Mouse (Mus musculus): ENCODE measurements around the gene Zmynd8. TPM values are rescaled to one million over a fixed set of nuclear protein-coding genes. Genes with fewer than 3 reads are reported as not detected.

Gene Zmynd8
- polyA plus RNA-seq, 1 experiment: 29.8 TPM

- TF ChIP-seq POLR2A (IDR thresholded peaks at IDR 0.05; ENCODE audit: borderline replicate concordance, extremely low read depth, low read depth, low read length): no peak
- no peak for TF ChIP-seq CTCF (IDR thresholded peaks at IDR 0.05; ENCODE audit: insufficient read depth, low read length)
- DNase-seq: no peak
- peaks cover 53% of the 10 kb centered on the region for H3K4me1 ChIP-seq (ENCODE audit: control insufficient read depth, insufficient read depth, low read length)
- 60% methylated on average over 8 of the region's 8 CpGs for WGBS
- H3K4me3 ChIP-seq (replicated peaks; ENCODE audit: extremely low read depth, low read depth, low read length): no peak overlapping the region
These were observed 22.5 kb downstream of the Zmynd8 start for GRCm38 (mm10) chr2:165876201-165876918.

DNA sequence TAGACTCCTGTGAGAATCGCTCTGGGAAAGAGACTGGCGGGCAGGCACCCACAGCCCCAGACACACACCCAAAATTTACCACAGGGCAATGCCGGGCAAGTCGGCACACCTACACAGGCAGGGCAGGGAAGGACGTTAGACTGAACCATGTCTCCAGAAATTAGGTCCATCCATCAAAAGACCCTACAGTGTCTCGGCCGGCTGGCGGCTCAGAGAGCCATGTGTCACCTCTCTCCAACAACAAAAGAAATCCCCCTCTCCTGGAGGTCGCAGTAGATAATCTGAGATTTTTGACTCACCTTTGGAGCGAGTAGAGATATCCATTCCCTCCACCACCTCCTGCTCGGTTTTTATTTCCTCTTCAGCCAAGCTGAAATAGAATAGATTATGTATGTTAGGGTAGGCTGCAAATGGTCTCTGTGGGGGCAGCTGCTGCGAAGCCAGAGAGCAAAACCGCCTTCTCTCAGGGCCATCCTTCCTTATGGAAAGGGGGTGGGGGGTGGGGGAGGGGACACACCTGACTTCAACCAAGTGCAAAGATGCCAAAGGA is 23.3 kb downstream of the Zmynd8 start:
- H3K4me1 ChIP-seq (ENCODE audit: control insufficient read depth, insufficient read depth, low read length): peaks cover 45% of the 10 kb centered on the region
- DNase-seq: no peak
- no peak overlapping the region for H3K4me3 ChIP-seq (replicated peaks; ENCODE audit: extremely low read depth, low read depth, low read length)
- TF ChIP-seq POLR2A (IDR thresholded peaks at IDR 0.05; ENCODE audit: borderline replicate concordance, extremely low read depth, low read depth, low read length): no peak
- no peak for TF ChIP-seq CTCF (IDR thresholded peaks at IDR 0.05; ENCODE audit: insufficient read depth, low read length)
- 55% methylated on average over 13 of the region's 13 CpGs for WGBS

DNA sequence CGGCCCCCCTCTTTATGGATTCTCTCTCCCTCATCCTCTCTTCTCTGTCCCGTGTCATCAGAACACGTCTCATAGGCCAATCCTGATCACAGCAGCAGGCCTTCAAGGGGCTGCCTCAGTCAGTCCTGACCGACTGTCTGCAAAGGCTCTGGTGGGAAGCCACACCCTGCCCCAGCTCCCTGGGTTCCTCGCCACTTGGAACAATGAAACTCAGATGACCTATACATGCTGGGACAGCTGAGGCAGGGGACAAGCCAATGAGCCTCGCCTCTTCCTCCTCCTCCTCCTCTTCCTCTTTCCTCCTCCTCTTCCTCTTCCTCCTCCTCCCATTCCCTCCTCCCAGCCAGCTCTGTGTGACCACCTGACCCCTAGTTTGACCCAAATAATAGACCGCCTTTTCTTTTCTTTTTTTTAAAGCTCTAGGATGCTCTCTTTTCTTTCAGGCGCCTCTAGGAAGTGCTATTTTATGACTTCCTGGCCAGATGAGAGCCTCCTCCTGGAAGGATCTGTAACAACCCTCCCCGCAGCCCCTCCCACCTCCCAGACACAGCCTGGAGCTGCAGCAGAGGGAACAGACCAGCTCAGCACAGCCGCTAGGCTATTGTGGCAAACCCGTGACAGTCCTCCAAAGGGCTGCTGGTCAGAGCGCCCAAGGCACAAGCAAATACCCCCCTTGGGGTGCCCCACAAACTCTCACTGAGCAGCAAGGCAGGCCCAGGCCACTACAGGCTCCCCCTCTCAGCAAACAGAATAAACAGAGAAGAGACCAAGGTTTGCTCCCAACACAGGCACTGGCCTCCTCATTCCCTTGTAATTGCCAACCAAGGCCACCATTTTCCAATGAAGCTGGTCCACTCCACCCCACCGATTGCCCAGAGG is 24.1 kb downstream of the Zmynd8 start:
- 21% methylated on average over 13 of the region's 13 CpGs for WGBS
- Histone ChIP-seq H3K4me3 (replicated peaks; ENCODE audit: extremely low read depth, low read depth, low read length) (no peak overlapping the region), H3K4me1 (ENCODE audit: control insufficient read depth, insufficient read depth, low read length) (peaks cover 38% of the 10 kb centered on the region)
- peak; percentile 77; the same call in 1 of the 2 replicates for TF ChIP-seq POLR2A (IDR thresholded peaks at IDR 0.05; ENCODE audit: borderline replicate concordance, extremely low read depth, low read depth, low read length)
- TF ChIP-seq CTCF (IDR thresholded peaks at IDR 0.05; ENCODE audit: insufficient read depth, low read length): no peak
- DNase-seq: peak; percentile 67

DNA sequence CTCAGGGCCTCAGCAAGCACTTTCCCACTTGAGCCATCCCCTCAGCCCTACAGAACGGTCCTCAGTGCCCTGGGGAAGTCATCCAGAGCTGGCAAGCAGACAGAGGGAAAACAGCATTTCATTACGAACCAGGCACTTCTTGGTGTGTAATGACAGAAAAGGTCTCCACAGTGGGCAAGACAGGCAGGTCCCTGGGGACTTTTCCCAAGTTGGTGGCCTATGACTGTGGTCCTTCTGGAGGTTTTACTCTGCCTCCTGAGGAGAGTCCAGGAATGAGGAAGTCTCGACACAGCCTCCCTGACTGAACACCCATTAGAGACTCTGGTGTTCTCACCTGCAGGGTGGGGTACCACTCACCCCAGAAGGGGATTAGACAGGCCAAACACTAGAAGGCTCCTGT is 25.0 kb downstream of the Zmynd8 start:
- Histone ChIP-seq H3K4me3 (replicated peaks; ENCODE audit: extremely low read depth, low read depth, low read length) (no peak overlapping the region), H3K4me1 (ENCODE audit: control insufficient read depth, insufficient read depth, low read length) (peaks cover 40% of the 10 kb centered on the region)
- 30% methylated on average over 3 of the region's 3 CpGs for WGBS
- no peak for DNase-seq
- TF ChIP-seq CTCF (IDR thresholded peaks at IDR 0.05; ENCODE audit: insufficient read depth, low read length) (no peak), POLR2A (IDR thresholded peaks at IDR 0.05; ENCODE audit: borderline replicate concordance, extremely low read depth, low read depth, low read length) (no peak)

GRCm38 (mm10) chr2:165873196-165873595 is 25.6 kb downstream of the Zmynd8 start:
- no peak overlapping the region for H3K4me3 ChIP-seq (replicated peaks; ENCODE audit: extremely low read depth, low read depth, low read length)
- peaks cover 45% of the 10 kb centered on the region for H3K4me1 ChIP-seq (ENCODE audit: control insufficient read depth, insufficient read depth, low read length)
- WGBS: 32% methylated on average over 7 of the region's 7 CpGs
- DNase-seq: no peak
- TF ChIP-seq CTCF (IDR thresholded peaks at IDR 0.05; ENCODE audit: insufficient read depth, low read length): no peak
- no peak for TF ChIP-seq POLR2A (IDR thresholded peaks at IDR 0.05; ENCODE audit: borderline replicate concordance, extremely low read depth, low read depth, low read length)

DNA sequence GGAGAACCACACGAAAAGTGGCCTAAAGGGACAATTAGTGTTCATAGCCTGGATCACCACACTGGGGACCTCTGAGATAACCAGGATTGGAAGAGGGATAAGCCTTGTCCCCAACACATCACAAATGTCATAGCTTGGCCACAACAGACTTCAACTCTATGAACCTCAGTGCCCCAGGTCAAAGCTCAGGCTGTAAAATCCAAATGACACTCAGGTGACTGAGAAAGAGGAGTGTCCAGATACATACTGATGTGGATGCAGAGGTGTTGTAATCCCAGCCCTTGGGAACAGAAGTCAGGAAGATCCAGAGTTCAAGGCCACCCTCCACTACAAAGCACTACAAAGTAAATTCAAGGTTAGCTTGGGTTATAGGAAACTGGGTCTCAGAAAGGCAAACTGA is 29.6 kb downstream of the Zmynd8 start:
- DNase-seq: no peak
- WGBS: 29% methylated on average over 1 of the region's 1 CpGs
- Histone ChIP-seq H3K4me3 (replicated peaks; ENCODE audit: extremely low read depth, low read depth, low read length) (no peak overlapping the region), H3K4me1 (ENCODE audit: control insufficient read depth, insufficient read depth, low read length) (peaks cover 37% of the 10 kb centered on the region)
- TF ChIP-seq CTCF (IDR thresholded peaks at IDR 0.05; ENCODE audit: insufficient read depth, low read length) (no peak), POLR2A (IDR thresholded peaks at IDR 0.05; ENCODE audit: borderline replicate concordance, extremely low read depth, low read depth, low read length) (no peak)

- no peak for TF ChIP-seq CTCF (IDR thresholded peaks at IDR 0.05; ENCODE audit: insufficient read depth, low read length)
- TF ChIP-seq POLR2A (IDR thresholded peaks at IDR 0.05; ENCODE audit: borderline replicate concordance, extremely low read depth, low read depth, low read length): peak; percentile 7; the same call in 1 of the 2 replicates
- WGBS: 46% methylated on average over 8 of the region's 8 CpGs
- peak; percentile 57 for DNase-seq
- H3K4me3 ChIP-seq (replicated peaks; ENCODE audit: extremely low read depth, low read depth, low read length): no peak overlapping the region
- H3K4me1 ChIP-seq (ENCODE audit: control insufficient read depth, insufficient read depth, low read length): peaks cover 38% of the 10 kb centered on the region
These were observed 30.2 kb downstream of the Zmynd8 start for GRCm38 (mm10) chr2:165868522-165869175.

DNA sequence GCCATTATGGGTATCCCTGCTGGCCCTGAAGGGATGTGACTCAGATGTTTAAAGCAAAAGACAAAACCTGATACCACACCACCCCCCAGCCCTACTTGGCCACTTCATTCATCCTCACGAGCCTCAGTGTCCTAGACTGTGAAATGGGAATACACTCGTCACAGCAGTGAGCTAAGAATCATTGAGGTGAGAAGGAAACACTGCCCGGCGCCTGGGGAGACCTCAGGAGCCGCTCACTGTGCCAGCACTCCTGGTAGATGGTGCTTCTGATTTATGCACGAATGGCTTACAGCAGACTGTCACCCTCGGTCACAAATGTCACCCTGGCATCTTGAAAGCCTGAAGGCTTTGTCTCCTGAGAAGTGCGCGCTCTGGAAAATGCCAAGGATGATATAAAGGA is 31.3 kb downstream of the Zmynd8 start:
- TF ChIP-seq POLR2A (IDR thresholded peaks at IDR 0.05; ENCODE audit: borderline replicate concordance, extremely low read depth, low read depth, low read length) (no peak), CTCF (IDR thresholded peaks at IDR 0.05; ENCODE audit: insufficient read depth, low read length) (no peak)
- H3K4me3 ChIP-seq (replicated peaks; ENCODE audit: extremely low read depth, low read depth, low read length): no peak overlapping the region
- H3K4me1 ChIP-seq (ENCODE audit: control insufficient read depth, insufficient read depth, low read length): peaks cover 34% of the 10 kb centered on the region
- WGBS: 87% methylated on average over 9 of the region's 9 CpGs
- no peak for DNase-seq

DNA sequence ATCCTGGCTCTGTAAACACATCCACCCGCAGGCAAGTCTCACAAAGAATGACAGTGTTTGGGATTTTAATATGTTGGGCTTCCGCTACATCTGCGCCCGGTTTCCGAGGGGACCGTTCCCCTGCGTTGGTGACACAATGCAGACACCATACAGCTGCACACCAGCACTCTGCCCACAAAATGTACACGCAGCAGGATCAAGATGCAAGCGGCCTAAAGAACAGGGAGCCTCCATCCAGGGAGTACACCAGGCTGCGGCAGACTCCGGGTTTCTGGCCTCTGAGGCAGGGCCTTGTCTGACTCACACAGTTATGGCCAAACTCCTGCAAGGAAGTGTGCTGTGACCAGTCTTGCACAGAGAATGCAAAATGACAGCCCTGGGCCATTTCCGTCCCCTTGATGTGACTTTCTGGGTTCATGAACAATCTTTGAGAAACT is 31.8 kb downstream of the Zmynd8 start:
- WGBS: 42% methylated on average over 12 of the region's 12 CpGs
- no peak for DNase-seq
- no peak for TF ChIP-seq CTCF (IDR thresholded peaks at IDR 0.05; ENCODE audit: insufficient read depth, low read length)
- no peak for TF ChIP-seq POLR2A (IDR thresholded peaks at IDR 0.05; ENCODE audit: borderline replicate concordance, extremely low read depth, low read depth, low read length)
- Histone ChIP-seq H3K4me3 (replicated peaks; ENCODE audit: extremely low read depth, low read depth, low read length) (no peak overlapping the region), H3K4me1 (ENCODE audit: control insufficient read depth, insufficient read depth, low read length) (peaks cover 34% of the 10 kb centered on the region)
